Mouse (Mus musculus) heart, postnatal 0 days (tissue): ENCODE measurements around the gene Chchd4.

Experiments
- CTCF ChIP-seq: IDR thresholded peaks from 2 replicates; pipeline ENCODE4 v1.5.1; 2016; ENCODE audit warnings: antibody characterized with exemption, control low read depth, low read depth
- EP300 ChIP-seq: IDR thresholded peaks from 2 replicates; pipeline ENCODE4 v1.6.1; 2016; ENCODE audit warnings: antibody characterized with exemption, low read depth

DNA sequence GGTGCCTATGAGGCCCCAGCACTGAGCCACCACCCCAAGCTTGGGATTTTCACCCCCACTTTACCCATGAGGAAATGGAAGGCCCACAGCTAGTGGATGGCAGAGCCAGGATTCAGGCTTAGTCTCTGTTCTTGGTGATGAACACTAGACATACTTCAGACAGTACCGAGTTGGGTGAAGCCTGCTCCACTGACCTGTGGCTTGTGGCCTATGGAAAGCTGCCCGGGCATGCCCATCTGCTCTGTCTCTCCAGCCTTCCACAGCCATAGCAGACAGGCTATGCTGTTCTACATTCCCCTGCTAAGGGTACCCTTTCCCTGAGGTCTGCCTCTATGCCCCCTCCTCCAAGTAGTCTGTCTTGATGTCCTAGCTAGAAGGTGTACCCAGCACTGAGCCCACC is 3.2 kb upstream of the Chchd4 start:
- TF ChIP-seq CTCF: no peak
- no peak for TF ChIP-seq EP300
